Mouse (Mus musculus): Measurements from ENCODE around the gene Uqcc3.
"Not testable (repeated sequence)": the region's sequence is repeated elsewhere in the genome, so short reads cannot be mapped to it uniquely, and the experiment has no call there.

Gene Uqcc3

DNA sequence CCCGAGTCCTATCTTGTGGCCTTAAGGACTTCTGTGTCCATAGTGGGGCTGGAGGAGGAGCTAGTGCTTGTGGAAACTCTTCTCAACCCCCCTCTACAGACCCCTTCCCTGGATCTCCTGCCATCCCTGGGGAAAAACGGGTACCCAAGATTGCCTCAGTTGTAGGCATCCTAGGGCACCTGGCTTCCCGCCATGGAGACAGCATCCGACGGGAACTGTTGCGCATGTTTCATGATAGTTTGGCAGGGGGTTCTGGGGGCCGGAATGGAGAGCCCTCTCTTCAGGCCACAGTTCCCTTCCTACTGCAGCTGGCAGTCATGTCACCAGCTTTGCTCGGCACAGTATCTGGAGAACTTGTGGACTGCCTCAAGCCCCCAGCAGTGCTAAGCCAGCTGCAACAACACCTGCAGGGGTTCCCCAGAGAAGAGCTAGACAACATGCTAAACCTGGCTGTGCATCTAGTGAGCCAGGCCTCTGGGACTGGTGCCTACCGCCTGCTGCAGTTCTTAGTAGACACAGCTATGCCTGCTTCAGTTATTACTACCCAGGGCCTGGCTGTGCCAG lies 14.8 kb upstream of the Uqcc3 start:
- DNase-seq (ENCODE audit: low read depth, low spot score), result peak; percentile 84

DNA sequence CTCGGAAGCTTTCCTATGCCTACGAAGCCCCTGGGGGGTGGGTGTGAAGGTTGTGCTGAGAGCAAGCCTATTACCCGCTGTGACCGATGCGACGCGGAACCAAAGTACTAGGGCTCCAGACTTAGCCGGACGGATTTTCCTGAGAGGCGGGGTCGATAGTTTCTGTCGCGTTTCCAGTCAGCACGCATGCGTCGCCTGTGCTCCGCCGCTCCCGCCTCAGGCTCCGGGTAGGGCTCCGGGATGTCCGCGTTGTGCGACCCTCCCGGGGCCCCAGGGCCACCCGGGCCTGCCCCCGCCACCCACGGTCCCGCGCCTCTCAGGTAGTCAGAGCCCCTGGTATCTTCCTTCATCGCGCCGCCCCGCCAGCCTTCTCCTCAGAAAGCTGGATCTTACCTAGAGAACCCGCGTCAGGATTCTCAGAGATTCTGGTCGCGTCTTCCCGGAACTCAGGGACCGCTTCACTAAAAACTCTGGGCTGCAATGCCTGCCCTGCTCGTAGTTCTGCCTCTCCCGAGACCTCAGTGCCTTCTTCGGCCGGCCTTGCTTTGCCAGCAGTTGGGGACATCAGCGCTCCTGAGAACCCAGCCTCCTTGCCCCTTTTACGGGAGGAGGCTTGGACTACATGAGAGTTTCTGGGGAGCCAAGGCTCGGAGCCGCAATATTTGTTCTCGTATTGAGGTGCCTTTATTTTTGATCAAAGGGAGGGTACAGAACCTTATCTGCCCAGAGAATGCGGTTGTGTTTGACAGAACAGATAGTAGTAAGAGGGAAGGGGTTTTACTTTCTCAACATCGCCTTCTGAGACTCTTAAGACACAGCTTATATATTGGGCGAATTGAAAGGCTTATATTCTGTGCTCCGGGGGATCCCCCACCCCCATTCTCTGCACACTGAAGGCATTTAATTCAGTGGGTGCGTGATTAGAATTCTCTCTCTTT lies 12.4 kb upstream of the Uqcc3 start, which contains the start of gene Ints5:
Gene Ints5 (plus strand): TSS at position 177 of the 938 bp plus-strand sequence.
- DNase-seq (ENCODE audit: low read depth, low spot score), result peak; percentile 91

DNA sequence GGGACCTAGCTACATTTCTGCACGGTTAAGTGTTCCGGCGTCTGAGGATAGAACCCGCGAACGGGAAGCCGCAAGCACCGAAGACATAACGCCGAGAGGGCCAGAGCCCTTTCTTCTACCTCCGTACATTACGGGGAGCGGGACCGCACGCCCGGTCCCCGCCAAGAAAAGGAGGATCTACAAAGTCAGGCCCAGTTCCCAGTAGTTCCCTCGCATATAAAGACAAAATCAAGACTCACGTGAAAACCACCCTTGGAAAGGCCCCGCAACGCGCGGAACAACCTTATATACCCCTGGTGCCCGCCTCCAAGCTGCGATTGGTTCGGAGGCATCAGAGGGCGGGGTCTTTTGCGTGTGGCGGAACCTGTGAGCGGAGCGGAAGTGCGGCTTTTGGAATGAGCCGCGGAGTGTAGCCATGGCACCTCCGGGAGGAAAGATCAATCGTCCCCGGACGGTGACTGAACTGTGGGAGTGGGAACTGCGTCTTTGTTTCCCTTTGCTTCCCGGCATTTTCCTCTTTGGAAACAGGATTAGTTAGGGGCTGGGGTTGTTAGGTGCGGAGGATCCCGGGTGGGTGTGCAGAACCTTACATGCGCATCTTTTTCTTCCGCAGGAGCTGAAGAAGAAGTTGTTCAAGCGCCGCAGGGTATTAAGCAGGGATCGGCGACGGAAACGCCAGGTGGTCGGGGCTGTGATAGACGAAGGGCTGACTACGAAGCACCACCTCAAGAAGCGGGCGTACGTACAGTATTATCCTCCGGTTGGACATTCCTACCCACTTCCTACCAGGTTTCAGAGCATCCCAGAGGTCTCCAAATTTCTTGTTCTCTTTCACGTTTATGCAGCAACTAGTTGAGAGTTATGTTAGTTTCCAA lies 8.0 kb upstream of the Uqcc3 start, which contains the start of the genes 1810009A15Rik and Gm49416:
Gene 1810009A15Rik (plus strand): TSS at position 343 of the 875 bp plus-strand sequence.
Gene Gm49416 (plus strand): TSS at position 416 of the 875 bp plus-strand sequence.
- peak; percentile 98 for DNase-seq (ENCODE audit: low read depth, low spot score)

DNA sequence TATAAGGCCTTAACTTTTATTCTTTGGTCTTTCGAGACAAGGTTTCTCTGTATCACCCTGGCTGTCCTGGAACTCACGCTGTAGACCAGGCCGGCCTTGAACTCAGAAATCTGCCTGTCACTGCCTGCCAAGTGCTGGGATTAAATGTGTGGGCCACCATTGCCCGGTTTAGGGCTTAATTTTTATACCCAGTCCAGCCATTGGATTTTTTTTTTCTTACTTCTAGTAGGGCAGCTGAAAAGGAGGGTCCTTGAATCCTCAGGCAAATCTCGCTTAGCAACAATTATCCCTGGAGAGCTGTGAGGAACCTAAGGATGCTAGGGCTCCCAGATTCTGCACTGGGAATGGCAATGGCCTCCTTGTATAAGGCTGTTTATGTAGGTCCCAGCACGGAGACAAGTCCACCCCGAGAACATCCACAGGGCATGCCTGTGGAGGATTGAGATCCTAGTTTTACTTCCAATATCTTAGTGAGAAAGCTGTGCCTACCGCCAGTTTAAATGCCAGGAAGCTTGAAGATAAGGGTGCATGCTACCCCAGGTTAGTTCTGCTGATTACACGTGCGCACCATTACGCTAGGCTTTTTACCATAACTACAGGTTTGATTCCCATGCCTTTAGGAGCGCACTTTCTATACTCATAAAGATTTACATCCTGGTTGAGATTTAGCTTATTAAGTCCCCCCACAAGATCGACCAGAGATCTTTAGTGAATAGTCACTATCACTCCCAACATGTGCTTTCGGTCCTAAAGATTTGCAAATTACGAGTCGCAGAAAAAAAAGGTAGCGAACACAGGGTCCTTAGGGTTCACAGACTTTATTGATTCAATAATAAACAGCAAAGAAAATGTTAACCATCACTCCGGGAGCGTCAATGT lies 7.1 kb upstream of the Uqcc3 start:
- DNase-seq (ENCODE audit: low read depth, low spot score), result peak; percentile 47

DNA sequence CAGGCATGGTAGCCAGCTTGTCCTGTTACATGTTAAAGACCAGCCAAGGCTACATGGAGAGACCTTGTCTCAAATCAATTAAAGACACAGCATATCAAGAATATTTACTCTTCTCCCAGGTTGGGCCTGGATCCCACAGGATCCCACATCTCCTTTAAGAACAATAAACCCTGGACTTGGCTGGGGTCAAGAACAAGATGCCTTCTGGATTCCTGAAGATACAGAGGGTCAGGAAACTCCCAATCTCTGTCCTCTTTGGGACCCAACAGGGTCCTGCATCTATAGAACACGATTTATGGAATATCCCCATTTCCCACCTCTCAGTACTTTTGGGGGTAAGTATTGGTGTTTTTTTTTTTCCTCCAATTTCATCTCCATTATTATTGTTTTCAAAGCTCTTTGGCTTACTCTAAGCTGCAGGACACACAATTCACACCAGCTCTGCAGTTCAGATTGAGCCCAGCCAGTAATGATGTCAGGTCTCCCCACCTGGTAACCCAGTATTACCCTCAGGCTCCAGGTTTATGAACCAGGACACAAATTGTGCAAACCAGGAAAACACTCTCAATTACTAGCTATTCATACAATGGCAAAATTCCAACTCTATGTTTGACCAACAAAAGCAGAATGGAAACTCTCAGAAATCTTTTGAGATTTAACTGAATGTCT lies 6.3 kb upstream of the Uqcc3 start:
- DNase-seq (ENCODE audit: low read depth, low spot score), result peak; percentile 37

DNA sequence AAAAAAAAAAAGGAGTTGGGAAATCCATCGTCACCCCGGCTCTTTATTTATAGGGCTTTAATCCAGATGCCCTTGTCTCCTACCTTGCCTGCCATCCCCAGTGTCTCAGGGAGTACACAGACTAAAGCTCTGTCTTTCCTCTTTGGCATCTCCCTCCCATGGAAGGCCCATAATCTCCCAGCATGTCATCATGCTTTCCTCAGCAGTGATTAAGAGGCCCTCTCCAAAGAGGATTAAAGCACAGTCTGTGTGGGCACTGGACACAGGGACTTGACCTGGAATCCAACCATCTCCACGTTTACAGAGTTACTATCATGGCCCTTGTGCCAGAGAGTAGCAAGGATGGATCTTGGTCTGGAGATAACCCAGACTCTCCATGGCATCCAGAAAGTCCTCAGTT lies 2.9 kb upstream of the Uqcc3 start, which contains the start of the genes Lbhd1 and Gm49403:
Gene Lbhd1 (plus strand): TSS at position 117 of the 400 bp plus-strand sequence.
Gene Gm49403 (plus strand): TSS at position 315 of the 400 bp plus-strand sequence.
- DNase-seq (ENCODE audit: low read depth, low spot score), result no peak

DNA sequence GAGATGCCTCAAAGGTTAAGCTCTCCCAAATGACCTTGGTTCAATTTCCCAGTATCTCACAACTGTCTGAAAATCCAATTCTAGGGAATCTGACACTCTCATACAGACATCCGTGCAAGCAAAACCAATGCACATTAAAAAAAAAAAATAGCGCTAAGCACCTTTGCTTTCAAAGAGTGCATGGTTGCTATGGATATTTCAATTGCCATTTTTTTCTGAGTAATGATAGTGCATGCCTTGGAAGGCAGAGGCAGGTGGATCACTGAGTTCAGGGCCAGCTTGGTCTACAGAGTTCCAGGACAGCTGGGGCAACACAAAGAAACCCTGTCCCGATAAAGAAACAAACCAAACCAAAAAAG lies 290 bp upstream of the Uqcc3 start:
- no peak for DNase-seq (ENCODE audit: low read depth, low spot score)

DNA sequence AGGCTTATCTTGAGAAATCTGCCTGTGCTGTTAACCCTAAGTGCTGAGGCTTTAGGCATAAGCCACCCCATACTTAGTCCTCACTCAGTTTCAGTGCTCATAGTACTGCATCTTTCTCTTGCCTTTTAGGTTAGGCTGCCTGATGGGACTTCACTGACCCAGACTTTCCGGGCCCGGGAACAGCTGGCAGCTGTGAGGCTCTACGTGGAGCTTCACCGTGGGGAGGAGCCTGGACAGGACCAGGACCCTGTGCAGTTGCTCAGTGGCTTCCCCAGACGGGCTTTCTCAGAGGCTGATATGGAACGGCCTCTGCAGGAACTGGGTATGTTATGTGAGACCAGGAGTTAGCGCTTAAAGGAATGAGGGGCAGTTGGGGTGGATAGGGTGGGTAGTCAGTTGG lies 5.7 kb downstream of the Uqcc3 start:
- DNase-seq (ENCODE audit: low read depth, low spot score), result no peak

DNA sequence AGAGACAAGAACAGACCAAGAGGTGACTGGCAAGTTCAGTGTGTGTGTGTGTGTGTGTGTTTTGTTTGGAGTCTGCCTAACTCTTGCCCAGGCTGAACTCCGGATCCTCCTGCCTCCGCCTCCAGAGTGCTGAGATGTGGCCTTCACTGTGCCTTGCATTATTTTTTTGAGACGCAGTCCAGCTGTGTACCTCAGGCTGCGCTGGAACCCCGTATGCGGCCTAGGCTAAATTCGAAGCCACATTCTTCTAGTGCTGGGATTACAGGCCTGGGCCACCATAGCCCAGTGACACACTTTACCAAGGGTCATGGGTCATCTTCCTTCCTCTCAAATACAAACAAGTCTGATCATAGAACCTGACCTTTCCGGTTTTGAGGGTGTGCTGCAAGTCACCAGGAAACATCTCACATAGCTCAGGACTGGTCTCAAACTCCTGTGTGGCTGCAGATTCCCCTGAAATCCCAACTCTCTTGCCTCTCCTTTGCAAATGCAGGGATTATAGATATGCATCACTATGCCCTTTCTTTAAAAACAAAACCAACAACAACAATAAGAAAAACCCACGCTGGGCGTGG lies 8.4 kb downstream of the Uqcc3 start:
- DNase-seq (ENCODE audit: low read depth, low spot score), result no peak

DNA sequence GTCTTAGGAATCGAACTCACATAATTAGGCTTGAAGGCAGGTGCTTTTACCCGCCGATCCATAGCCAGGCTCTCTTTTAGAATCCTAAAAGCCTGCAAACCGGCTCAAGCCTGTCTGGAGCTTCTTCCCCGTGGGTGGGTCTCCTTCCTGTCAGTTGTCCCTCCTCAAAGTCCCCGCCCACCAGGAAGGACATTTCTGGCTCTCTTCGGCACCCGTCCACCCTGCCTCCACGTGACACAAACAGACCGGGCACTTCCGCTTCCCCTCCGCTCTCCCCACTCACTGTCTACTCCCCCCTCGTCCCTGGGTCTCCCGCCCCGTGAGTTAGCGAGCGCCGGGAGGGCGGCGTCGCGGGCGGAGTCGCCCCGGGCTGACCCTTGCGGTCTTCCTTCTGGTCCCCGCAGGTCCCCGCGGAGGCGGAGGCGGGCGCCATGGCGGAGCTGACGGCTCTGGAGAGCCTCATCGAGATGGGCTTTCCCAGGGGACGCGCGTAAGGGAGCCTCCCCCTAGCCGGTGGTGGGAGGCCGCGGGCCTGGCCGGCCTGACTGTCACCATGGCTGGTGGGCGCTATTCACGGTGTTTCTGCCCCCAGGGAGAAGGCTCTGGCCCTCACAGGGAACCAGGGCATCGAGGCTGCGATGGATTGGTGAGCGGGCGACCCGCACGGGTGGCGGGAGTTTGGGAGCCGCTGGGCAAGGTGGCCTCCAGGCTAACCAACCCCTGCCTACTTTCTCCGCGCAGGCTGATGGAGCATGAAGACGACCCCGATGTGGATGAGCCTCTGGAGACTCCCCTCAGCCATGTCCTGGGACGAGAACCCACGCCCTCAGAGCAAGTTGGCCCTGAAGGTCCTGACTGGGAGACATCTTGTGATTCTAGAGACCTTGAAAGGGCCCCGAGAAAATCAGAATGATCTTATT lies 9.2 kb downstream of the Uqcc3 start, which contains the start of gene Ubxn1:
Gene Ubxn1 (plus strand): TSS at position 230 of the 920 bp plus-strand sequence.
- peak; percentile 96 for DNase-seq (ENCODE audit: low read depth, low spot score)

DNA sequence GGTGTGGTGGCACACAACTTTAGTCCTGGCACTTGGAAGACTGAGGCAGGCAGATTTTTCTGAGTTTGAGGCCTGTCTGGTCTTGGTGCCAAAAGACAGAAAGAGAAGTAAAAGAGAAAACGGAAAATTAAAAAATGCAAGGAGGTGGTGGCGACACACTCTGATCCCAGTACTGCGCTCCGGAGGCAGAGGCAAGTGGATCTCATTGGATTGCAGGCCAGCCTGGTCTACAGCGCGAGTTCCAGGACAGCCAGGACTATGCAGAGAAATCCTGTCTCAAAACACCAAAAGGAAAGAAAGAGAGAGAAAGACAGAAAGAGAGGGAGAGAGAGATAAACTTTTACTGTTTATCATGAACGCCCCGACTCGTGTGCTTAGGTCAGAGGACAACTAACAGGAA lies 9.9 kb downstream of the Uqcc3 start:
- no peak for DNase-seq (ENCODE audit: low read depth, low spot score)

DNA sequence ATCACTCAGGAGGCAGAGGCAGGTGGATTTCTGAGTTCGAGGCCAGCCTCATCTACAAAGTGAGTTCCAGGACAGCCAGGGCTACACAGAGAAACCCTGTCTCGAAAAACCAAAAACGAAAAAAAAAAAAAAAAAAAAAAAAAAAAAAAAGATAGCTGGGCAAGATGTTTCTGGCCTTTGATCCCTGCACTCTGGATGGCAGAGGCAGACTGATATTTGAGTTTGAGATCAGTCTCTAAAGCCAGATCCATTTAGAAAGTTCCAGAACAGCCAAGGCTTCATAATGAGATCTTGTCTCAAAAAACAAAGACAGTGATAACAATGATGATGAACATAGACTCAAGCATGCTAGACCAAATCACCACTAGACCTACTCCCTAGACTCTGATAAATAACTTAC lies 10.3 kb downstream of the Uqcc3 start:
- DNase-seq (ENCODE audit: low read depth, low spot score), result not testable (repeated sequence)

DNA sequence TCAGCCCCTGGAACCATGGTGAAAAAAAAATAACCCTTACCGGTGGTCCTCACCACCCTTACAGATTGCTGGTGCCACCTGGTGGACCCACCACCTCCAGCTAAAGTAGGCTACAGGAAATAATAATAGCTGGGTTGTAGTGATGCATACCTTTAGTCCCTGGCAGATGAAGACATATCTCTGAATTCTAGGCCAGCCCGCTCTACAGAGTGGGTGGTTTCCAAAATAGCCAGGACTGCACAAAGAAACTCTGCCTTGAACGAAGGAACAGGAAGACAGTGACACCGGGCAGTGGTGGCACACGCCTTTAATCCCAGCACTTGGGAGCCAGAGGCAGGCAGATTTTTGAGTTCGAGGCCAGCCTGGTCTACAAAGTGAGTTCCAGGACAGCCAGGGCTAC lies 16.5 kb downstream of the Uqcc3 start:
- peak; percentile 34 for DNase-seq (ENCODE audit: low read depth, low spot score)

DNA sequence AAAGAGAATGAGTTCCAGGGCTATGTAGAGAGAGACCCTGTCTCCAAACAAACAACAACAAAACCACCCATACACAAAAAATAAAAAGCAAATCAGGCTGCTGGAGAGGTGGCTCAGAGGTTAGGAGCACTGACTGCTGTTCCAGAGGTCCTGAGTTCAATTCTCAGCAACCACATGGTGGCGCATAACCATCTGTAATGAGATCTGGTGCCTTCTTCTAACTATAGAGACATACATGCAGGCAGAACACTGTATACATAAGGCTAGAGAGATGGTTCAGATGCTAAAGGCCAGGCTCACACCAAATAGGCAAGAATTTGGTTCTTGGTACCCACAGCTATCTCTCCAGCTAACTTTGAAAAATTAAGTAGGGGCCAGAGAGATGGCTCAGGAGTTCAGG lies 21.7 kb downstream of the Uqcc3 start:
- peak; percentile 63 for DNase-seq (ENCODE audit: low read depth, low spot score)

DNA sequence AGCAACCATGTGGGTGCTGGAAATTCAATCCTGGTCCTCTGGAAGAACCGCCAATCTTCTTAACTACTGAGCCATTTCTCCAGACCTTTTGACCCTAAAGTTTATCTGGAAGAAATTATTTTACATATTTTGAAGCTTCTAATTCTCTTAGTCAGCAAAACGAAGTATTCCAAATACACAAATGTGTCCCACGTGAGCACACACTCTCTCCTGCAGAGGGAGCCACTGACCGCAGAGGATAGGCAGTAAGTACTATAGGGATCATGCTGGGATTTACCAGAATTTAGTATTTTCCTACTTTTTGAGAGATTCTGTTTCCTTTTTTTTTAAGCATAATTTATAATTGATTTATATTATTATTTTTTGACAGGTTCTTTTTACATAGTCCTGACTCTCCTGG lies 23.0 kb downstream of the Uqcc3 start:
- DNase-seq (ENCODE audit: low read depth, low spot score), result peak; percentile 42

DNA sequence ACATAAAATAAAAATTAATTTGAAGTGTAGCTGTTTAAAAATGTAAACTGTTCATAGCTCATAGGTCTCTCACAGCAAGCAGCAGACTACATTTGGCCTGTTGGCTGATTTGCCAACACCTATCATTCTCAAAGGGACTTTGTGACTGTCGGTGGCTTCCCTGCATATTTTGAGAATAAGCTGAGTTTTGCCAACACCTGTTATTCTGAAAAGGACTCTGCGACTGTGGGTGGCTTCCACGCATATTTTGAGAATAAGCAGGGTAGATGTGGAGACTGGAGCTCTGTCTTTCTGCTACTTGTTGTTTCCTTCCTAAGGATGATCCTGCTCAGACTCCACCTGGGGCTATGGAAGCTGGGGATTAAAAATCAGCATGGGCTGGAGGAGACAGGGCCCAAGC lies 27.6 kb downstream of the Uqcc3 start:
- DNase-seq (ENCODE audit: low read depth, low spot score), result no peak

DNA sequence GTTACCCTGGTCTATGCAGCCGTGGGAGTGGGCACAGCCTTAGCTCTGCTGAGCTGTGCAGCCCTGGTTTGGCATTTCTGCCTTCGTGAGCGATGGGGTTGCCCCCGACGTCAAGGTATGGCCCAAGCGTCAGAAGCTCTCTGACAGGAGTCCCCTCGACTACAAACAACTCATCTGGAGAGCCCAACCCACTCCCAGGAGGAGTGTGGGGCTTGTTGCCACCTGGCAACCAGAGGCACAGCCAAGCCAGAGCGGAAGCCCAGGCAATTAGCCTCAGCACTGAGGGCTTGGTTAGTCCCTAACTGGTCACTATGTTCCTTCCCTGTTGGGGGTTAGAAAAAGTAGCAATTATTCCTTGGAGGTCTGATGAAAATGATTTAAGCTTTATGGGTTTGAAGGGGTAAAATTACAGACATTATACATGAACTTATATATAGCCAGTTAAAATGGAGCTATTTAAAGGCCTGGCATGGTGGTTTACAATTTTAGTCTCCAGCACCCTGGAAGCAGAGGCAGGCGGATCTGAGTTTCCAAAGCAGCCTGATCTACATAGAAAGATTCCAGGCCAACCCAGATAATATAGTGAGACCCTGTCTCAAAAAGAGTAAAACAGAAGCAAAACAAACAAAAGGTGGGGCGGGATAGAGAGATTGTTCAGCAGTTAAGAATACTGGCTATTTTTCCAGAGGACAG lies 28.3 kb downstream of the Uqcc3 start:
- no peak for DNase-seq (ENCODE audit: low read depth, low spot score)

DNA sequence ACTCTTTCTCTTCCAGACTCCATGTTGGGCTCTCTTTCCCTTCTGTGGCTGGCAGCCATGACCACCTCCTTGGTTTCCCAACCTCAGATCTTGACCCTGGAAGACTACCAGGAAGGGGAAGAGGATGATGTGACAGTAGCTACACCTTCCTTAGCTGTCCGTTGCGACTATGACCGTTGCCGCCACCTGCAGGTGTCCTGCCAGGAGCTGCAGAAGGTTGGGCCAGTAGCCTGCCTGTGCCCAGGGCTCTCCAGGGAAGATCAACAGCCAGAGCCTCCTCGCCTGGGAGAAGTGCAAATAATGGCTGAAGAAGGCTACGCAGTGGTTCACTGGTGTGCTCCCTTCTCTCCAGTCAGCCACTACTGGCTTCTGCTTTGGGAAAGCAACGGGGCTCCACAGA lies 29.1 kb downstream of the Uqcc3 start:
- no peak for DNase-seq (ENCODE audit: low read depth, low spot score)
